Mouse (Mus musculus) midbrain, embryonic 13.5 days (tissue): Measurements from ENCODE around the gene Nudt15. TPM values are rescaled to one million over a fixed set of nuclear protein-coding genes. Genes with fewer than 3 reads are reported as not detected.

Experiments used
- polyA plus RNA-seq: library from polyadenylated mRNA; unstranded; fragments of >200 nt; fragmentation: Nextera tagmentation; extraction: Ambion mirVana; gene quantifications from 2 replicates; pipeline ENCODE4 v1.2.1, GENCODE M21; 2015

The Nudt15 gene
- polyA plus RNA-seq, 1 experiment from 2014 or later: 9.1 TPM

Other genes starting within 250 kb of the Nudt15 start
- gene Rb1, start 222.4 kb downstream of the Nudt15 start, polyA plus RNA-seq: 21.2 and 22.3 TPM in 2 replicates
- 442 and 449 TPM in 2 replicates for gene Itm2b, start 163.0 kb downstream of the Nudt15 start, polyA plus RNA-seq
- gene Med4, start 38.2 kb downstream of the Nudt15 start, polyA plus RNA-seq: 91.2 and 96.7 TPM in 2 replicates
- gene Sucla2, start 22.9 kb downstream of the Nudt15 start, polyA plus RNA-seq: 108 and 111 TPM in 2 replicates
- not detected in 2 replicates for gene Gm21750, start 113.0 kb upstream of the Nudt15 start, polyA plus RNA-seq